Mouse (Mus musculus): ENCODE measurements around the gene Trmt5.

GRCm38 (mm10) chr12:73259269-73259668 lies 27.2 kb downstream of the Trmt5 start:
- TF ChIP-seq CTCF (IDR thresholded peaks at IDR 0.05; ENCODE audit: control insufficient read depth, insufficient read depth, insufficient read length) (no peak), MAX (IDR thresholded peaks at IDR 0.05) (no peak), USF1 (IDR thresholded peaks at IDR 0.05; ENCODE audit: low read depth) (no peak)

Data from C2C12 (cell line).